Mouse (Mus musculus) liver, postnatal 0 days (tissue): ENCODE data around the gene Ccdc171.

Source experiments
- CTCF ChIP-seq: sonication (generic); IDR thresholded peaks from 2 replicates; pipeline ENCODE4 v1.5.1; 2016; ENCODE audit warnings: antibody characterized with exemption, low read depth
- EP300 ChIP-seq: IDR thresholded peaks from 2 replicates; pipeline ENCODE4 v1.6.1; 2016; ENCODE audit warnings: antibody characterized with exemption, low read depth, mild to moderate bottlenecking

GRCm38 (mm10) chr4:83534024-83534423 lies 8.7 kb downstream of the Ccdc171 start:
- TF ChIP-seq CTCF (no peak), EP300 (no peak)
